Mouse (Mus musculus): ENCODE data around the gene Junb.

DNA sequence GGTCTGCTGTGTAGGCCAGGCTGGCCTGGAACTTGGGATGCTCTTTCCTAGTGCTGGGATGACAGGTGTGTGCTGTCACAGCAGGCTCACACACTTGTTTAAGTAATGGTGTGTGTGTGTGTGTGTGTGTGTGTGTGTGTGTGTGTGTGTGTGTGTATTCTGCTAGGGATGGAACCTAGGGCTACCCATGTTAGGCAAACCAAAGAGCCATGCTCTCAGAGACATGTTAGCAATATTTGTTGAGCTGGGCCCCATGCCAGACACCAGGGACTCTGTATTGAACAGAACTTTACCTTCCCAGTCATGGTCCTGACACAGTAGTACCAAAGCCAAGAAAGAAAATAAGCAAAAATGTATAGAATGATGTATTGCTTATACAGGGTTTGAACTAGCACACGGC is 51.0 kb downstream of the Junb start:
- TF ChIP-seq POLR2A (IDR thresholded peaks at IDR 0.05; ENCODE audit: extremely low read depth, insufficient read depth, low read length) (no peak), CTCF (IDR thresholded peaks at IDR 0.05; ENCODE audit: low read depth, low read length) (no peak)

Data from liver, adult 2 months (tissue).